Mouse (Mus musculus) neural tube, embryonic 11.5 days (tissue): ENCODE measurements at regions not wholly inside any gene's neighbourhood (a gene's known extent, or its start where the extent isn't known, plus 50 kb on each side); places are given as distances from the start of the nearest gene placed in this dataset.

Experiments used
- ATAC-seq: fragments of 200-750 bp; cut with Nextera tagmentation; 2 replicates; pipeline ENCODE4 v1.8.0; 2017; ENCODE audit warnings: moderate number of reproducible peaks, mild to moderate bottlenecking, moderate TSS enrichment, moderate library complexity; ENCODE audit not compliant: insufficient read depth, low FRiP score, low TSS enrichment
- DNase-seq: peaks from one replicate; pipeline ENCODE4 v3.0.0-alpha.2; 2015; ENCODE audit warnings: low spot score
- H3K27ac ChIP-seq: fragments of 300-500 bp; sonication (generic); 2 replicates; pipeline ENCODE4 v1.5.1; 2014; ENCODE audit warnings: low read depth, mild to moderate bottlenecking, low read length
- H3K27me3 ChIP-seq: fragments of 300-500 bp; sonication (generic); 2 replicates; pipeline ENCODE4 v1.6.1; 2014; ENCODE audit warnings: mild to moderate bottlenecking, low read length, mixed read lengths; ENCODE audit not compliant: control insufficient read depth, insufficient read depth
- H3K36me3 ChIP-seq: fragments of 300-500 bp; sonication (generic); 2 replicates; pipeline ENCODE4 v1.6.1; 2014; ENCODE audit warnings: mild to moderate bottlenecking, low read length, moderate library complexity, mixed read lengths; ENCODE audit not compliant: control insufficient read depth, insufficient read depth
- H3K4me1 ChIP-seq: fragments of 300-500 bp; sonication (generic); 2 replicates; pipeline ENCODE4 v1.6.1; 2014; ENCODE audit warnings: low read length, mixed read lengths; ENCODE audit not compliant: control insufficient read depth, insufficient read depth
- H3K4me2 ChIP-seq: fragments of 300-500 bp; sonication (generic); 2 replicates; pipeline ENCODE4 v1.6.1; 2014; ENCODE audit warnings: low read depth, mild to moderate bottlenecking, moderate library complexity
- H3K4me3 ChIP-seq: fragments of 300-500 bp; sonication (generic); 2 replicates; pipeline ENCODE4 v1.5.1; 2014; ENCODE audit warnings: low read depth, low read length
- H3K9ac ChIP-seq: fragments of 300-500 bp; sonication (generic); 2 replicates; pipeline ENCODE4 v1.6.1; 2014; ENCODE audit warnings: mild to moderate bottlenecking, low read length
- H3K9me3 ChIP-seq: fragments of 300-500 bp; sonication (generic); 2 replicates; pipeline ENCODE4 v1.6.1; 2016; ENCODE audit warnings: low read length; ENCODE audit not compliant: control insufficient read depth
- WGBS: fragments of 180-500 bp; shearing (Covaris S2); extraction: QIAGEN DNeasy Blood & Tissue Kit; methylation state at CpG from one replicate; pipeline ENCODE4 v1.1.7; 2014; 5-methylcytosine and 5-hydroxymethylcytosine counted together

GRCm38 (mm10) chr13:107850907-107851560, 193.2 kb upstream of the Smim15 start:
- Histone ChIP-seq H3K27ac (no peak overlapping the region), H3K4me1 (peaks cover 20% of the 10 kb centered on the region), H3K4me3 (no peak overlapping the region), H3K4me2 (no peak overlapping the region), H3K9me3 (no peaks in the 10 kb centered on the region), H3K27me3 (no peaks in the 10 kb centered on the region), H3K9ac (no peak overlapping the region), H3K36me3 (no peaks in the 10 kb centered on the region; the same call in 1 of the 2 replicates)
- DNase-seq (no peak), ATAC-seq (no peak)
- 55% methylated on average over 8 of the region's 8 CpGs for WGBS

GRCm38 (mm10) chr13:107848871-107849270, 195.4 kb upstream of the Smim15 start:
- ATAC-seq, result no peak
- no peaks in the 10 kb centered on the region for H3K9me3 ChIP-seq
- no peak overlapping the region for H3K4me3 ChIP-seq
- no peak for DNase-seq
- H3K4me2 ChIP-seq, result no peak overlapping the region
- no peaks in the 10 kb centered on the region for H3K27me3 ChIP-seq
- WGBS, result 65% methylated on average over 7 of the region's 7 CpGs
- H3K4me1 ChIP-seq, result peaks cover 21% of the 10 kb centered on the region
- no peak overlapping the region for H3K27ac ChIP-seq
- H3K36me3 ChIP-seq, result no peaks in the 10 kb centered on the region; the same call in 1 of the 2 replicates
- no peak overlapping the region for H3K9ac ChIP-seq

- Histone ChIP-seq H3K27me3 (no peaks in the 10 kb centered on the region), H3K4me1 (peaks cover 21% of the 10 kb centered on the region), H3K9ac (no peak overlapping the region), H3K36me3 (no peaks in the 10 kb centered on the region; the same call in 1 of the 2 replicates), H3K4me3 (no peak overlapping the region), H3K4me2 (no peak overlapping the region), H3K27ac (peak overlapping the region; percentile 21; the same call in 1 of the 2 replicates), H3K9me3 (no peaks in the 10 kb centered on the region)
- no peak for DNase-seq
- 52% methylated on average over 18 of the region's 18 CpGs for WGBS
- ATAC-seq, result no peak
Measured at GRCm38 (mm10) chr13:107847179-107848012, 196.8 kb upstream of the Smim15 start.

GRCm38 (mm10) chr13:107846621-107847178, 197.5 kb upstream of the Smim15 start:
- Histone ChIP-seq H3K36me3 (no peaks in the 10 kb centered on the region; the same call in 1 of the 2 replicates), H3K9ac (no peak overlapping the region), H3K27ac (peak overlapping the region; percentile 36; the same call in 1 of the 2 replicates), H3K4me2 (no peak overlapping the region), H3K27me3 (no peaks in the 10 kb centered on the region), H3K4me1 (peaks cover 23% of the 10 kb centered on the region), H3K4me3 (no peak overlapping the region), H3K9me3 (no peaks in the 10 kb centered on the region)
- 32% methylated on average over 10 of the region's 10 CpGs for WGBS
- 0 out of 2 replicates have a peak, but pooled peaks have one; percentile 14 for ATAC-seq
- peak; percentile 60 for DNase-seq

GRCm38 (mm10) chr13:107845838-107846237, 198.4 kb upstream of the Smim15 start:
- H3K4me3 ChIP-seq, result no peak overlapping the region
- WGBS, result 57% methylated on average over 4 of the region's 4 CpGs
- no peaks in the 10 kb centered on the region for H3K27me3 ChIP-seq
- H3K4me2 ChIP-seq, result no peak overlapping the region
- no peak overlapping the region for H3K27ac ChIP-seq
- DNase-seq (no peak), ATAC-seq (no peak)
- H3K9ac ChIP-seq, result no peak overlapping the region
- no peaks in the 10 kb centered on the region; the same call in 1 of the 2 replicates for H3K36me3 ChIP-seq
- no peaks in the 10 kb centered on the region for H3K9me3 ChIP-seq
- peaks cover 23% of the 10 kb centered on the region for H3K4me1 ChIP-seq

- 93% methylated on average over 4 of the region's 4 CpGs for WGBS
- Histone ChIP-seq H3K4me1 (peaks cover 20% of the 10 kb centered on the region), H3K27ac (no peak overlapping the region), H3K27me3 (no peaks in the 10 kb centered on the region), H3K4me2 (no peak overlapping the region), H3K36me3 (no peaks in the 10 kb centered on the region; the same call in 1 of the 2 replicates), H3K4me3 (no peak overlapping the region), H3K9me3 (no peaks in the 10 kb centered on the region), H3K9ac (no peak overlapping the region)
- ATAC-seq (no peak), DNase-seq (no peak)
Measured at GRCm38 (mm10) chr13:107844085-107844484, 200.2 kb upstream of the Smim15 start.

GRCm38 (mm10) chr13:107838126-107838715, 206.0 kb upstream of the Smim15 start:
- no peak overlapping the region for H3K9ac ChIP-seq
- no peak overlapping the region for H3K27ac ChIP-seq
- no peak overlapping the region for H3K4me2 ChIP-seq
- ATAC-seq, result no peak
- H3K9me3 ChIP-seq, result no peaks in the 10 kb centered on the region
- 88% methylated on average over 9 of the region's 9 CpGs for WGBS
- H3K4me3 ChIP-seq, result no peak overlapping the region
- peaks cover 18% of the 10 kb centered on the region for H3K4me1 ChIP-seq
- DNase-seq, result no peak
- no peaks in the 10 kb centered on the region for H3K27me3 ChIP-seq
- H3K36me3 ChIP-seq, result no peaks in the 10 kb centered on the region

- 47% methylated on average over 5 of the region's 5 CpGs for WGBS
- peaks cover 19% of the 10 kb centered on the region for H3K4me1 ChIP-seq
- 0 out of 2 replicates have a peak overlapping the region, but pooled peaks have one; percentile 11 for H3K9ac ChIP-seq
- peak; percentile 36; the same call in 1 of the 2 replicates for ATAC-seq
- no peak overlapping the region for H3K27ac ChIP-seq
- no peak for DNase-seq
- H3K4me3 ChIP-seq, result no peak overlapping the region
- H3K4me2 ChIP-seq, result no peak overlapping the region
- H3K9me3 ChIP-seq, result no peaks in the 10 kb centered on the region
- no peaks in the 10 kb centered on the region for H3K36me3 ChIP-seq
- H3K27me3 ChIP-seq, result no peaks in the 10 kb centered on the region
Measured at GRCm38 (mm10) chr13:107837206-107837952, 206.9 kb upstream of the Smim15 start.
